Mouse (Mus musculus): ENCODE data around the gene Rpp30. TPM values are rescaled to one million over a fixed set of nuclear protein-coding genes. Genes with fewer than 3 reads are reported as not detected.

Rpp30 gene
- polyA plus RNA-seq, 1 experiment from 2014 or later: 123 TPM

DNA sequence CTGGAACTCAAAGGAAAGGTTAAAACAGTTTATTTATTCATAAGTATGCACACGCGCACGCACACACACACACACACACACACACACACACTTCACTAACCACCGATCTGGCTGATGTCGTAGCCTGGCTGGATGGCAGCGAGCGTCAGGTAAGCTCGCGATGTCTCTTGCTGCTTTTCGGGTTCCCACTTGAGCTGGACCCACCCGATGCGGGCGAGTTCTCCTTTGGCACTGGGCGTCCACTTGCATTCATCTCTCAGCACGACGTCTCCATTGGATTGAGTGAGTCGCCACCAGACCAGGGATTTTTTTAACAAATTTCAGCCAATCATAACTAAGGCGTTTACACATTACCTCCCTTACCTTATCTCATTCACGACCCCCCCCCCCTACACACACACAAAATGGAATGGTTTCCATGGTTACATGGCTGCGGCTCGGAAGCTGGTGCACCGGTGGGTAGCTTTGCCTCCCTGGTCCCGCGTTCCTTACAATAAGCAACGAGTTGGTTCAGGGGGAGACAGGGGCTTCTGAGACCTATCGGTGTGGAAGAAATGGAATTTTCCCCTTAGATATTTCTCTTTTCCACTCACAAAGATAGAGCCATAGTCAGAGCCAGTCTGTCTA is 25.9 kb downstream of the Rpp30 start:
- Histone ChIP-seq H3K27me3 (ENCODE audit: low read depth, poor library complexity, severe bottlenecking) (peaks cover 13% of the 10 kb centered on the region; the same call in 1 of the 2 replicates), H3K4me3 (no peak overlapping the region), H3K27ac (replicated peaks) (no peak overlapping the region), H3K9me3 (replicated peaks) (no peaks in the 10 kb centered on the region), H3K4me1 (peaks cover 12% of the 10 kb centered on the region), H3K36me3 (peaks cover 8% of the 10 kb centered on the region)
- 79% methylated on average over 26 of the region's 26 CpGs for WGBS
- no peak for DNase-seq (ENCODE audit: low spot score)

DNA sequence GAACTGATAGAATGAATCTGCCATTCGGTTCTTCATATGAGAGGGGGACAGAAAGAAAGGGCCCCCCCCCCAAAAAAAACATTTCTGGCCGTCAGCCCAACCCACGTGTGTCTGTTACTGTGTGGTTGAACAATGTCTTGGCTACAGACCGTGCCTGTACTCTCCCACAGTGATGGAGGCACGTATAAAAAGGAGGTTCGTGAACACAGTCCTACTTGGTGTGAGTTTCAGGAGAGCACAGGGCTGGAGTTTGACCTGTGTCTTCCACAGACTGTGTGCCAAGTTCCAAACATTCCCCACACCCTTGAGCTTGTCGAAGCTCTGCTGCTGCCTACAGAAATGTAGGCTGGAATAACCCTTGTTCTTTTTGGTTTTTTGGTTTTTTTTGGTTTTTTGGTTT is 26.9 kb downstream of the Rpp30 start:
- H3K4me1 ChIP-seq: peaks cover 12% of the 10 kb centered on the region
- no peak overlapping the region for H3K27ac ChIP-seq (replicated peaks)
- 70% methylated on average over 7 of the region's 7 CpGs for WGBS
- H3K4me3 ChIP-seq: no peak overlapping the region
- no peak for DNase-seq (ENCODE audit: low spot score)
- peaks cover 13% of the 10 kb centered on the region; the same call in 1 of the 2 replicates for H3K27me3 ChIP-seq (ENCODE audit: low read depth, poor library complexity, severe bottlenecking)
- H3K36me3 ChIP-seq: peaks cover 4% of the 10 kb centered on the region
- no peaks in the 10 kb centered on the region for H3K9me3 ChIP-seq (replicated peaks)

DNA sequence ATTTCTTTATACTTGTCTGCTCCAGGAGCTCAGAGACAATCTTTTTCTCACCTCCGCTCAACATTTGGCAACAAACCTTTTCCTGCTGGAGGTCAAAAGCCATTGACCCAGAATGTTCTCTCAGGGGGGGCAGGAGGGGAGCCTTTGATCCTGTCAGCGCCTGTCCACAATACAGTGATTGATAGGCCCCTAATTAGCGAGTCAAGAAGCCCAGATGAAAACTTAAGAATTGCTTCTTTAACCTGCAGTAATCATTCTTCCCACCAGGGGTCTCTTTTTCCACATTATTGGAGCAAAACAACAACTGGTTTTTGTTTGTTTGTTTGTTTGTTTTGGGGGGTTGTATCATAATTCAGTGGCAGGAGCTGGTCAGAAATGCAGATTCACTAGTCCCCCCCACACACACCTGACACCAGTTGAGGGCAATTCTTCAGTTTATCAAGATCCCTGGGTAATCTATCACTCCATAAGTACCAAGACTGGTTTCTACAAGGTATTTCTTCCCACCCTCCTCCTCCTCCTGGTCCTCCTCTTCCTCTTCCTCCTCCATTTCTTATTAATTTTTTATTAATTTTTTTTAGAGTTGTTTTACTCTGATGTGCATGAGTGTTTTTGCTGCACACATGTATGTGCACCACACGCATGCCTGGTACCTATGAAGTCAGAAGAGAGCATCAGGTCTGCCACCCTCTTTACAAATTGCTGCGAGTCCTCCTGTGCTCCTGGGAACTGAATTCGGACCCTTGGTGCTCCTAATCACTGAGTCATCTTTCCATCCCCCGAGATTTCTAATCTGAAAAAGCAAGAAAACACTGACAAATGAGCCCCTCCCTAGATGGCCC is 27.8 kb downstream of the Rpp30 start:
- H3K27ac ChIP-seq (replicated peaks): no peak overlapping the region
- H3K9me3 ChIP-seq (replicated peaks): no peaks in the 10 kb centered on the region
- peak; percentile 38 for DNase-seq (ENCODE audit: low spot score)
- 41% methylated on average over 7 of the region's 7 CpGs for WGBS
- H3K27me3 ChIP-seq (ENCODE audit: low read depth, poor library complexity, severe bottlenecking): peaks cover 13% of the 10 kb centered on the region; the same call in 1 of the 2 replicates
- H3K4me3 ChIP-seq: no peak overlapping the region
- no peaks in the 10 kb centered on the region for H3K36me3 ChIP-seq
- peaks cover 12% of the 10 kb centered on the region for H3K4me1 ChIP-seq

DNA sequence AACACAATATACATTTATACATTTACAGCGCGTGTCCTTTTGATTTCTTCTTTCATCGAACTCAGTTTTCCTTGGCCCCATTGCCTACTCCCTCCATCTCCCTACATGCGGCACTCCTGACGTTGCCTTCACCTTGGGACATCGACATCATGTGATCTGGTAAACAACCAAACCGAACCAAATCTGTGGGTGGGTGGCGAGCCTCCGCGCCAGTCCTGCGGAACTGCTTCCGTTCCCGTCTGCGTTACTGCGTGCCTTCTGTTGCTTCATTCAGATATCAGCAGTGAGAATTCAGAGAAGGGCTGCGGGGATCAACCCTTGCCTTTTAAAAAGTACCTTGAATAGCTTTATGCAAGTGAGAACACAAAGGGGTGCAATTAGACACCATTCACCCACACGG is 28.5 kb downstream of the Rpp30 start:
- 56% methylated on average over 17 of the region's 17 CpGs for WGBS
- no peak for DNase-seq (ENCODE audit: low spot score)

DNA sequence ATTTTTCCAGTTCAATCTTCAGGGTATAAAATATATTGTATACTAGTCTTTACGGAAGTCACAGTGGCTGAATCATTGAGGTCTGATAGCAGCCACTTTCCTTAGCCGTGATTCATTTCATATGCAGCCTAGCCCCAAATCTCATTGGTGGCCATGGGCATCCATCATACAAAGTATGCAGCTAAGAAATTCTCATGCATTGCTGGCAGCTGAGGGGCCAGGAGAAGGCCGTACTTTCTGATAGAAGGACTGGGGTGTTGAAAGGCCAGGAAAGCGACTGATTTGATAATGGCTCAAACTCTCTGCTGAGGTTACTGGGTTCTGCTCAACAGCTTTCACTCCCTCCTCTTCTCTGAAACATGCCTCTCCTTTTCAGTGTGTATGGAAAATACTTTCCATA is 32.7 kb downstream of the Rpp30 start:
- H3K4me3 ChIP-seq: no peak overlapping the region
- no peak overlapping the region for H3K27ac ChIP-seq (replicated peaks)
- no peaks in the 10 kb centered on the region for H3K9me3 ChIP-seq (replicated peaks)
- no peak for DNase-seq (ENCODE audit: low spot score)
- no peaks in the 10 kb centered on the region for H3K36me3 ChIP-seq
- H3K4me1 ChIP-seq: peaks cover 4% of the 10 kb centered on the region; the same call in 1 of the 2 replicates
- H3K27me3 ChIP-seq (ENCODE audit: low read depth, poor library complexity, severe bottlenecking): peaks cover 8% of the 10 kb centered on the region; the same call in 1 of the 2 replicates
- 96% methylated on average over 4 of the region's 4 CpGs for WGBS

More for the DNA sequence above, 28.5 kb downstream of the Rpp30 start:
- H3K4me1 ChIP-seq: peaks cover 12% of the 10 kb centered on the region
- no peaks in the 10 kb centered on the region for H3K36me3 ChIP-seq
- no peak overlapping the region for H3K4me3 ChIP-seq
- H3K27ac ChIP-seq (replicated peaks): no peak overlapping the region
- no peaks in the 10 kb centered on the region for H3K9me3 ChIP-seq (replicated peaks)
- peaks cover 13% of the 10 kb centered on the region; the same call in 1 of the 2 replicates for H3K27me3 ChIP-seq (ENCODE audit: low read depth, poor library complexity, severe bottlenecking)

DNA sequence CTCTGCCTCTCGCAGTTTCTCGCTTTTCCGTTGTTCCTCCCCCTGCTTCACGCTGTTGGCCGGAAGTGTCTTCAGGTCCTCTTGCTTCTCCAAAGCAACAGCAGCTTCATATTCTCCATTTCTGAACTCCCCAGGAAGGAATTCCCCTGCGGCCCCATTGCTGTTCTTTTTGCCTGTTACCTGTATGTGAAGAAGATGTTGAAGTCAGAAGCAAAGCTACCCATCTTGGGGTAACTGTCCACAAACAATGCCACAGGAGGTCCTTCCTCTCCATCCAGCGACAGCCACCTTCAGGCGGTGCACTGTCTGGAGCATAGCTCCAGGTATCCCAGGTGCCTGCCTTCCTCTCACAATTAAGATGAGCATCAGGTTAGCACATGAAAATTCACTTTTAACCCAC is 35.7 kb downstream of the Rpp30 start:
- H3K36me3 ChIP-seq: no peaks in the 10 kb centered on the region
- H3K4me1 ChIP-seq: no peaks in the 10 kb centered on the region
- H3K4me3 ChIP-seq: no peak overlapping the region
- H3K9me3 ChIP-seq (replicated peaks): no peaks in the 10 kb centered on the region; the same call in 1 of the 2 replicates
- no peak overlapping the region for H3K27ac ChIP-seq (replicated peaks)
- H3K27me3 ChIP-seq (ENCODE audit: low read depth, poor library complexity, severe bottlenecking): no peaks in the 10 kb centered on the region
- DNase-seq (ENCODE audit: low spot score): no peak
- WGBS: 90% methylated on average over 8 of the region's 8 CpGs

DNA sequence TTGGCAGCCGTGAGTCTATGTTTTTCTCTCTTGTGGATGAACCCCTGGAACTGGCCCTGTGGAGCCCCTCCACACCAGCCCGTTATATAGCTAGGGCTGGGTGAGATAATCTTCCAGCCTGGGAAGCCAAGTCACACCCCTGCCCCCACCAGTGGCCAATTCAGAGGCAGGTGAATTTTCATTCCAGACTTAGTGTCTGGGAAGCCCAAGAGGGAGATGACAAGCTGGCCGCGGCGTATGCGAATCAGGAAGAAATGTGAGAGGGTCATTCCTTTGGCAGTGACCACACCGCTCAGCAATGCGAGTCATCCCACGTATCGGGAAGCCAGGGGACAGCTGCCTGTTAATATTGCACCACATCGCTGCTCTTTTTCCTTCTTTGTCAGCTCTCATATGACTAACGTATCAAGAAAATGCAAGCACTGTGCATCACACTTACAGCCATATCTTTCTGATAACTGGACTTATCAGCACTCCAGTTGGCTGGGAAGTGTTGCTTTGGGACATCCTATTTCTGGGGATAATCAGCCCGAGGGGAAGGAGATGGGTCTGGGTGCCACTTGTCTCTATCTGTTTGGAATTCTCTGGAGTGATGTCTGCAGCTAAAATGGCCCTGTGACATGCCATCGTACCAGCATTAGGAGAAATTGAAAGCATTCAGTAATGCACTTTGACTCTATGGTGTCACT is 36.4 kb downstream of the Rpp30 start, which contains the start of gene Ankrd1:
Gene Ankrd1 (minus strand): TSS at position 317 of the 689 bp plus-strand sequence.
- no peaks in the 10 kb centered on the region for H3K36me3 ChIP-seq
- H3K4me1 ChIP-seq: no peaks in the 10 kb centered on the region
- H3K27me3 ChIP-seq (ENCODE audit: low read depth, poor library complexity, severe bottlenecking): no peaks in the 10 kb centered on the region
- no peak for DNase-seq (ENCODE audit: low spot score)
- 88% methylated on average over 14 of the region's 14 CpGs for WGBS
- H3K9me3 ChIP-seq (replicated peaks): no peaks in the 10 kb centered on the region; the same call in 1 of the 2 replicates
- no peak within 1 kb of the TSS for H3K27ac ChIP-seq (replicated peaks)
- no peak within 1 kb of the TSS for H3K4me3 ChIP-seq

DNA sequence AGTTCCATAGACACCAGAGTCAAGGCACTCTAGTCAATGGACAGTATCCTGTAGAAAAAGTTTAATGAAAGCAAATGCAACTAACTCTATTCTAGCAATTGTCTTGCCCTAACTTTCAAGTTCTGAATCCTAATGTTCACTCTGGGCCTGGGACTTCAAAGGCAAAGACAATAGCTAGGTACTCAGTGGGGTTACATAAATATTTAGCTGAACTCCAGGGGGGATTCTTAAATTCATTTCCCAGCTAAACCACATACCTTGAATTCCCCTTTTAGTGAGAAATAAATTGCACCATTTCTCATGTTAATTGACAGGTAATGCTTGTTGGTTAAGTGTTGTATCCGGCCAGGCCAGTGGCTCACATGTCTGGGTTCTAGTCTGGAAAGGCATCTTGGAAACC is 40.7 kb downstream of the Rpp30 start:
- WGBS: 83% methylated on average over 1 of the region's 1 CpGs
- no peaks in the 10 kb centered on the region for H3K36me3 ChIP-seq

DNA sequence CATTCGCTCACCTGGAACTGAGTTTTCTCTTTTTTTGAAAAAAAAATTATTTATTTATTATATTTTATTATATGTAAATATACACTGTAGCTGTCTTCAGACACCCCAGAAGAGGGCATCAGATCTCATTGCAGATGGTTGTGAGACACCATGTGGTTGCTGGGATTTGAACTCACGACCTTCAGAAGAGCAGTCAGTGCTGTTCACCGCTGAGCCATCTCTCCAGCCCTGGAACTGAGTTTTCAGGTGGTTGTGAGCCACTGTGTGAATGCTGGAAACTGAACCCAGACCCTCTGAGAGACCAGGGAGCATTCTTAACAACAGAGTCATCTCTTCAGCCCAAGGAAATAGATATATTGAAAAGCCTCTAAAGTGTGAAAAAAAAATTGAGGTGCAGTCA is 44.9 kb downstream of the Rpp30 start:
- no peak overlapping the region for H3K27ac ChIP-seq (replicated peaks)
- H3K4me3 ChIP-seq: no peak overlapping the region
- H3K9me3 ChIP-seq (replicated peaks): no peaks in the 10 kb centered on the region; the same call in 1 of the 2 replicates
- WGBS: 89% methylated on average over 3 of the region's 3 CpGs
- no peaks in the 10 kb centered on the region for H3K36me3 ChIP-seq
- H3K27me3 ChIP-seq (ENCODE audit: low read depth, poor library complexity, severe bottlenecking): no peaks in the 10 kb centered on the region
- no peaks in the 10 kb centered on the region for H3K4me1 ChIP-seq
- DNase-seq (ENCODE audit: low spot score): no peak

More for the DNA sequence above, 40.7 kb downstream of the Rpp30 start:
- no peaks in the 10 kb centered on the region for H3K4me1 ChIP-seq
- no peak for DNase-seq (ENCODE audit: low spot score)
- H3K4me3 ChIP-seq: no peak overlapping the region
- H3K9me3 ChIP-seq (replicated peaks): no peaks in the 10 kb centered on the region; the same call in 1 of the 2 replicates
- H3K27me3 ChIP-seq (ENCODE audit: low read depth, poor library complexity, severe bottlenecking): no peaks in the 10 kb centered on the region
- no peak overlapping the region for H3K27ac ChIP-seq (replicated peaks)

DNA sequence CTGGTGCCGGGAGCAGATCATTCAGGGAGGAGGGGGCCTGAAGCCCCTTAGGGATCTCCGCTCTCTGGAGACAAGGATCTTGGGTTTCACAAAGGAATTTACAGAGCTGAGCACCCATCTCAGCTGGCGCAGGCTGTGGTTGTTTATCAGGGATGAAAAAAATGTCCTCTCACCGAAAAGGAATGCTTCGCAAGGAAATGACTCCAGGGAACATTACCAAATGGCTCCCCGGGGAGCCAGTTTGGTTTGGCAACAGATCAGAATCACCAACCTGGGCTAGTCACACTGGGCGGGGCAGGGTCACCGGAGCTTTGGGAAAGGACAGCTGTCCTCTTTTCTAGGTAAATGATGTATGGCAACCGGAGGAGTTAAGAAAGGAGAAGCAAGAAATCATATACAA is 45.7 kb downstream of the Rpp30 start:
- no peak for DNase-seq (ENCODE audit: low spot score)
- H3K4me3 ChIP-seq: no peak overlapping the region
- H3K4me1 ChIP-seq: no peaks in the 10 kb centered on the region
- H3K27ac ChIP-seq (replicated peaks): no peak overlapping the region
- H3K27me3 ChIP-seq (ENCODE audit: low read depth, poor library complexity, severe bottlenecking): no peaks in the 10 kb centered on the region
- no peaks in the 10 kb centered on the region for H3K9me3 ChIP-seq (replicated peaks)
- WGBS: 75% methylated on average over 9 of the region's 9 CpGs
- H3K36me3 ChIP-seq: no peaks in the 10 kb centered on the region

DNA sequence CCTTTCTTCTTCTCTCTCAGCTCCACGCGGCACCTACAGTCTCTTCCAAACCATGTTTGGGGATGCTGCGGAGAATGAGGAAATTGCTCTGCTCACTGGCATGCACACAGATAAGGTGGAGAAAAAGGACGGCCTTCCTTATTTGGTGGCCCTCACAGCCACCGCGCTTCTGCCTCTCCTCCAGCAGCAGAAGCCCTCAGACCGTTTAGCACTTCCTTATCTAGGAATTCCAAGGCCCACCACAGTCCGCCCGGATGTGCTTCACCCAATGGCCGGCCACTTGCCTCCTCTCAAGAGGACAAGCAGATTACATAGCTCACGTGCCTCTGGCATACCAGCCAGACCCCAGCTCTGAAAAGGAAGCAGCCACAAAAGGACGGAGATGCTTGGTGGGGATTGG is 46.1 kb downstream of the Rpp30 start:
- H3K4me1 ChIP-seq: no peaks in the 10 kb centered on the region
- no peaks in the 10 kb centered on the region for H3K9me3 ChIP-seq (replicated peaks)
- no peak for DNase-seq (ENCODE audit: low spot score)
- no peak overlapping the region for H3K27ac ChIP-seq (replicated peaks)
- H3K27me3 ChIP-seq (ENCODE audit: low read depth, poor library complexity, severe bottlenecking): no peaks in the 10 kb centered on the region
- H3K36me3 ChIP-seq: no peaks in the 10 kb centered on the region
- 65% methylated on average over 12 of the region's 12 CpGs for WGBS
- no peak overlapping the region for H3K4me3 ChIP-seq

DNA sequence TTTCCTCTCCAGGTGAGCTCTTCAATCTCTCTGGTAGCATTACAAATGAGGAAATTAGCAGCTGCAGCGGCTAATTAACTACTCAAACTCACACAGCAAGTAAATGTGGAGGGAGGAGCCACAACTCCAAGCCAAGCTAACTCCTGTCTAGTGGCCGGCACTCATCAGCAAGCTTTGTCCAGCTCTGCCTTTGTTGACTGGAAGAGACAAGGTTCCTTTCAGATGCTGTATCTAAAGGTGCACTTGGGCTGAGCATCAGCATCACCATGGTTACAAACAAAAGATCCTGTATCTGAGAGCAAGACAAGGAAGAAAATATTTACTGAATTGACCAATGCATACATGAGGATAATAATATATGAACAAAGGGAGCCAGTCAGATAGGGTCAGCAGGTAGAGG is 46.7 kb downstream of the Rpp30 start:
- Histone ChIP-seq H3K27me3 (ENCODE audit: low read depth, poor library complexity, severe bottlenecking) (no peaks in the 10 kb centered on the region), H3K4me1 (no peaks in the 10 kb centered on the region), H3K9me3 (replicated peaks) (no peaks in the 10 kb centered on the region), H3K36me3 (no peaks in the 10 kb centered on the region), H3K27ac (replicated peaks) (no peak overlapping the region), H3K4me3 (no peak overlapping the region)
- WGBS: 62% methylated on average over 2 of the region's 2 CpGs
- DNase-seq (ENCODE audit: low spot score): no peak

All from midbrain, embryonic 10.5 days (tissue).